Mouse (Mus musculus) kidney, adult 10 weeks (tissue): ENCODE data around the gene Ano2. TPM values are rescaled to one million over a fixed set of nuclear protein-coding genes. Genes with fewer than 3 reads are reported as not detected.

ENCODE experiments used
- polyA plus RNA-seq: library from polyadenylated mRNA; stranded (reverse); fragments of 350-450 nt; fragmentation: Illumina TruSeq; extraction: RNeasy Lipid Tissue Mini Kit (QIAGEN cat#74804); gene quantifications from one replicate; pipeline ENCODE4 v1.2.3, GENCODE M21; 2014; ENCODE audit warnings: low read depth, low replicate concordance

Ano2 gene
- not detected for polyA plus RNA-seq

GRCm38 (mm10) chr6:125690057-125690703, at the start of gene Ano2:
Ano2 (plus strand) TSS chr6:125690419.

Other genes starting within 250 kb of the Ano2 start
- 144 TPM for gene Cd9, start 195.6 kb upstream of the Ano2 start, polyA plus RNA-seq
- gene Vwf, start 143.6 kb upstream of the Ano2 start, polyA plus RNA-seq = 0.28 TPM